Mouse (Mus musculus): ENCODE measurements around the gene Platr17.
"Not testable (repeated sequence)": the region's sequence is repeated elsewhere in the genome, so short reads cannot be mapped to it uniquely, and the experiment has no call there.

Gene Platr17

GRCm38 (mm10) chr17:33902491-33902890, 2.4 kb upstream of the Platr17 start:
- DNase-seq (ENCODE audit: low spot score): no peak

- not testable (repeated sequence) for DNase-seq (ENCODE audit: low spot score)
These were observed 854 bp upstream of the Platr17 start for GRCm38 (mm10) chr17:33903911-33904651.

- DNase-seq (ENCODE audit: low spot score): no peak
These were observed 3.6 kb downstream of the Platr17 start for GRCm38 (mm10) chr17:33908331-33909076.

- peak; percentile 95 for DNase-seq (ENCODE audit: low spot score)
These were observed 4.3 kb downstream of the Platr17 start, which contains the start of gene Daxx for GRCm38 (mm10) chr17:33909077-33909868. Daxx (plus strand) TSS chr17:33909414.

GRCm38 (mm10) chr17:33909869-33910250, 4.9 kb downstream of the Platr17 start:
- DNase-seq (ENCODE audit: low spot score): no peak

GRCm38 (mm10) chr17:33910346-33911051, 5.6 kb downstream of the Platr17 start:
- DNase-seq (ENCODE audit: low spot score): no peak

DNA sequence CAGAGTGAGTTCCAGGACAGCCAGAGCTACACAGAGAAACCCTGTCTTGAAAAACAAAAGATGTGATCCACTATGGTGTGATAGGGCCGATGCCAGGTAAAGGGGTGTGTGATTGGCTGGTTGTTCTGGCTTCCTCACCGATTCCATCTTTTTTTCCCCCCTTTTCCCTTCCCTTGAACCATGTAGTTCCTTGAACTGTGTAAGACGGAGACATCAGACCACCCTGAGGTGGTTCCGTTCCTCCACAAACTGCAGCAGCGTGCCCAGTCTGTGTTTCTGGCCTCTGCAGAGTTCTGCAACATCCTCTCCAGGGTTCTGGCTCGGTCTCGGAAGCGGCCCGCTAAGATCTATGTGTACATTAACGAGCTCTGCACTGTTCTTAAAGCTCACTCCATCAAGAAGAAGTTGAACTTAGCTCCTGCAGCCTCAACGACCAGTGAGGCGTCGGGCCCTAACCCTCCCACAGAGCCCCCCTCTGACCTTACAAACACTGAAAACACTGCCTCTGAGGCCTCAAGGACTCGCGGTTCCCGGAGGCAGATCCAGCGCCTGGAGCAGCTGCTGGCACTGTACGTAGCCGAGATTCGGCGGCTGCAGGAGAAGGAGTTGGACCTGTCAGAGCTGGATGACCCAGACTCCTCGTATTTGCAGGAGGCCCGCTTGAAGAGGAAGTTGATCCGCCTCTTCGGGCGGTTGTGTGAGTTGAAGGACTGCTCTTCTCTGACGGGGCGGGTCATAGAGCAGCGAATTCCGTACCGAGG, 6.3 kb downstream of the Platr17 start:
- no peak for DNase-seq (ENCODE audit: low spot score)

DNA sequence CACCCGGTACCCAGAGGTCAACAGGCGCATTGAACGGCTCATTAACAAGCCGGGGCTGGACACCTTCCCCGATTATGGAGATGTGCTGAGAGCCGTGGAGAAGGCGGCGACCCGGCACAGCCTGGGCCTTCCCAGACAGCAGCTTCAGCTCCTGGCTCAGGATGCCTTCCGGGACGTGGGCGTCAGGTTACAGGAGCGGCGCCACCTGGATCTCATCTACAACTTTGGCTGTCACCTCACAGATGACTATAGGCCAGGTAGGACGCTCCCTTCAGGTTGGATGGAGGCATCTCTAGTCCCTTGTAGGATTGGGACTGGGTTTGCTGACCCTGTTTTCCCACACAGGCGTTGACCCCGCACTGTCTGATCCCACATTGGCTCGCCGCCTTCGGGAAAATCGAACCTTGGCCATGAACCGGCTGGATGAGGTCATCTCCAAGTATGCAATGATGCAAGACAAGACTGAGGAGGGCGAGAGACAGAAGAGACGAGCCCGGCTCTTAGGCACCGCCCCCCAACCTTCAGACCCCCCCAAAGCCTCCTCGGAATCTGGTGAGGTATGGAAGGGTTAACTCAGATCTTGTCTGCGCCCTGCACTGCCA, 7.0 kb downstream of the Platr17 start:
- no peak for DNase-seq (ENCODE audit: low spot score)

- no peak for DNase-seq (ENCODE audit: low spot score)
These were observed 8.3 kb downstream of the Platr17 start for GRCm38 (mm10) chr17:33913264-33913663.

DNA sequence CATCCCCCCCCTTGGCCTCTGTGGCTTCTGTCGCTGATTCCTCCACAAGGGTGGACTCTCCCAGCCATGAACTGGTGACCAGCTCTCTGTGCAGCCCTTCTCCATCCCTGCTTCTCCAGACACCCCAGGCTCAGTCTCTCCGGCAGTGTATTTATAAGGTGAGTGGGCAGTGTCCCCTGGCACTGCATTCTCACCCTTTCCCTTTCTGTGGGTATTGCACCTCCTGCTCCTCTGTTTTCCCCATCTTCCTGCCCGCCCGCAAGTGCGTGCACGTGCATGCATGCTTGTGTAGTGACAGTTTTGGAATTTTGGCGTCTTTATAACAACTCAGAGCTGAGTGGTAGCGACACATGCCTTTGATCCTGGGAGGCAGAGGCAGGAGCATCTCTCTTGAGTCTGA, 9.0 kb downstream of the Platr17 start:
- DNase-seq (ENCODE audit: low spot score): no peak

DNA sequence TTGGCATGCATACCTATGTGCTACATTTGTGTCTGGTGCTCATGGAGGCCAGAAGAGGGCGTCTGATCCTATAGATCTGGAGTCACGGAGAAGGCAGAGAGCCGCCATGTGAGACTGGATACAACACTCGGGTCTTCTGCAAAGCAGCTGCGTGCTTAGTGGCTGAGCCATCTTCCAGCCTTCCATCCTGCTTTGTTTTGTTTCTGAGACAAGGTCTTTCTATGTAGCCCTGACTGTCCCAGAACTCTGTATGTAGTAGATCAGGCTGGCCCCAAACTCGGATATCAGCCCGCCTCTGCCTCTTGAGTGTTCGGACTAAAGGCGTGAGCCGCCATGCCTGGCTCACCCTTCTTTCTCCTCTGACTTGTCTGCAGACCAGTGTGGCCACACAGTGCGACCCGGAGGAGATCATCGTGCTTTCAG, 10.0 kb downstream of the Platr17 start:
- no peak for DNase-seq (ENCODE audit: low spot score)

DNA sequence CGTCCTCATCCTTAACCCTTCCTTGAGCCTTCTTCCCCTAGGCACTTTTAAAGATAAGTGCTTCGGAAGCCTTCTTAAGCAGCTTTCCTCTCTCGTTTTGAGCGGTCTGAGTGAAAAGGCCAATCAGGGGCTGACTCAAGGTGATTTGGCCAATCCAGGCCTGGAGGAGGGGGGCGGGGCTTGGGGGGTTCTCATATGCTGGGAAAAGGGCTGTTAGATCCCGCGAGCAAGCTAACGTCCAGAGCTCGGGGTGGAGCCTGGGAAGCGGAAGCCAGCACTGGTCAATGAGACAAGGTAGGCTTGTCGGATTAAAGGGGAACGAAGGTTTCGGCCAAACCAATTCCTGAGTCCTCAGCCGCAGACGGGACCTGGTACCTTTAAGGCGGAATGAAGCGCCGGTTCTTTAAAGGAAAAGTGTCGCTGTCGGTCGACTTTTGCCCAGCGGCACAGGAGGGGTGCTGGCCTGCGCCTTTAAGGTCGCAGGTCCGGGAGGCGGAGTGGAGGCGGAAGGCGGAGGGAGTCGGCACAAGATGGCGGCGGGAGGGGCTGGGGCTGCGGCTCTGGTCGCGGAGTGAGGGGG, 10.8 kb downstream of the Platr17 start, which contains the start of the genes Tapbp and Zbtb22:
Tapbp (plus strand) TSS at position 229 of the 580 bp plus-strand sequence.
Zbtb22 (plus strand) TSS at position 234 of the 580 bp plus-strand sequence.
- DNase-seq (ENCODE audit: low spot score): peak; percentile 90

- no peak for DNase-seq (ENCODE audit: low spot score)
These were observed 11.4 kb downstream of the Platr17 start for GRCm38 (mm10) chr17:33916294-33916693.

DNA sequence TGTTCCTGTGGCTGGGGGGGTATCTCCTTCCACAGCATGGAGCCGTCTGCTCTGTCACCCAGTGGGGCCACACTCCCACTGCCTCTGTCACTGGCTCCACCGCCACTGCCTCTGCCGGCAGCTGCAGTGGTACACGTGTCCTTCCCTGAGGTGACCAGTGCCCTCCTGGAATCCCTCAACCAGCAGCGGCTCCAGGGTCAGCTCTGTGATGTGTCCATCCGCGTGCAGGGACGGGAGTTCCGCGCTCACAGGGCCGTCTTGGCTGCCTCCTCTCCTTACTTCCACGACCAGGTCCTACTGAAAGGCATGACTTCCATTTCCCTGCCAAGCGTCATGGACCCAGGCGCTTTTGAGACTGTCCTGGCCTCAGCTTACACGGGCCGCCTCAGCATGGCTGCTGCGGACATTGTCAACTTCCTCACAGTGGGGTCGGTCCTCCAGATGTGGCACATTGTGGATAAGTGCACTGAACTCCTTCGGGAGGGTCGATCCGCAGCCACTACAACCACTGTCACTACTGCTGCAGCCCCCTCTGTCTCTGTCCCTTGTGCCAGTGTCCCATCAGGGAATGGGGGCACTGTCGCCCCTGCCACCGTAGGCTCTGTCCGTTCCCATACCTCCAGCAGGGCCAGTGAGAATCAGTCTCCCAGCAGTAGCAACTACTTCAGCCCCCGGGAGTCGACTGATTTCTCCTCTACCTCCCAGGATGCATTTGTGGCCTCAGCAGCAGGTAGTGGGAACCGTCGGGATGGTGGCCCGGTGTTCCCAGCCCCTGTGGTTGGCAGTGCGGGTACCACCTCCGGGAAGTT, 12.1 kb downstream of the Platr17 start:
- no peak for DNase-seq (ENCODE audit: low spot score)

GRCm38 (mm10) chr17:33917656-33918292, 12.8 kb downstream of the Platr17 start:
- DNase-seq (ENCODE audit: low spot score): no peak

DNA sequence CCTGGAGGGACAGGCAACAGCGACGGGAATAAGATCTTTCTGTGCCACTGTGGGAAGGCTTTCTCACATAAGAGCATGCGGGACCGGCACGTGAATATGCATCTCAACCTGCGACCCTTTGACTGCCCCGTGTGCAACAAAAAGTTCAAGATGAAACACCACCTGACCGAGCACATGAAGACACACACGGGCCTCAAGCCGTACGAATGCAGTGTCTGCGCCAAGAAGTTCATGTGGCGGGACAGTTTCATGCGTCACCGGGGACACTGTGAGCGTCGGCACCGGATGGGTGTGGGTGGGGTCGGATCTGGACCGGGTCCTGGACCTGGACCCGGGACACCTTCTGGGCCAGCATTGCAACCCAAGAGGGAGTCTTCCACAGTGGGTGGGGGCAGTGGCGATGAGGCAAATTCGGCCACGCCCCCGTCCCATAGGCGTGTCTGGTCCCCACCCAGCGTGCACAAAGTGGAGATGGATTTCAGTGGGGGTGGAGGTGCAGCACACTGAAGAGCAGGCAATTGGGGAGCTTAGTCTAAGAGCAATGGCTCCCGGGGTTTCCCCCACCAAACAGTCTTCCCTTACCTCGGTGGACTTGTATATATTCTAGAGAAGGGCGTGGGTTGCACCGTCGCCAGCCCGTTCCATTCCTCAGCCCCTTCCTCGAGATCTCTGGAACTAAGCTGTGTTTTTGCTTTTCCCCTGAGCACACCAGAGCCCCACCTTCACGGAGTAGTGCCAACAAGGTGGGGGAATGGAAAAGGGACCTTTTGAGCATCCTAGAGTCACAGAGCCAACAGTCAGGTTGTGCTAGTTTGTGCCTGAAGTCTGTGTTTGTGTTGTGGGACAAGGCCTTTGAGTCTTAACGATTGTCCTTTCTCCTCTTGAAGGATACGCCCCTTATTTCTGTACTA, 13.6 kb downstream of the Platr17 start:
- no peak for DNase-seq (ENCODE audit: low spot score)

All from spleen, adult 12 weeks (tissue).